11 mouse cellular contexts compared by ENCODE assay signal in genomic region chr12:112661327-112661605, GRCm38 (mm10). TPM values are rescaled to one million over a fixed set of nuclear protein-coding genes. Genes with fewer than 3 reads are reported as not detected.
DNase-seq lines count a peak whose midpoint lies in the region; ATAC-seq lines count a peak whose summit lies in the region.
"Had no signal": no experiment of that assay in that cellular context is flagged by ENCODE, and none has a peak within 500 bp of the region (broad histone marks: within the 10 kb centered on the region; RNA-seq: fewer than 3 reads in every experiment).

No protein-coding gene starts in this region.

- peaks cover 25% of the 10 kb centered on the region for H3K4me1 ChIP-seq in liver, embryonic 13.5 days (replicated peaks)
- H3K4me1 ChIP-seq in liver, embryonic 12.5 days: peaks cover 36% of the 10 kb centered on the region
- H3K4me1 ChIP-seq in forebrain, embryonic 15.5 days: peaks cover 62% of the 10 kb centered on the region
- H3K4me1 ChIP-seq in intestine, embryonic 15.5 days (replicated peaks): peaks cover 73% of the 10 kb centered on the region
- H3K4me1 ChIP-seq in neural tube, embryonic 13.5 days (replicated peaks): peaks cover 78% of the 10 kb centered on the region

- H3K4me3 ChIP-seq in liver, embryonic 13.5 days (replicated peaks): no peak overlapping the region
- no peak overlapping the region for H3K4me3 ChIP-seq in liver, embryonic 12.5 days
- H3K4me3 ChIP-seq in forebrain, embryonic 15.5 days: no peak overlapping the region
- H3K4me3 ChIP-seq in intestine, embryonic 15.5 days (replicated peaks): no peak overlapping the region
- H3K4me3 ChIP-seq in neural tube, embryonic 13.5 days: no peak overlapping the region

- 90% methylated on average over 3 of the region's 3 CpGs for WGBS in liver, embryonic 13.5 days (ENCODE audit: insufficient replicate concordance)
- WGBS in liver, embryonic 12.5 days (ENCODE audit: insufficient replicate concordance): 83% methylated on average over 3 of the region's 3 CpGs
- 58% methylated on average over 3 of the region's 3 CpGs for WGBS in forebrain, embryonic 15.5 days
- WGBS in intestine, embryonic 15.5 days: 70% methylated on average over 3 of the region's 3 CpGs
- 79% methylated on average over 3 of the region's 3 CpGs for WGBS in neural tube, embryonic 13.5 days

- no peak for DNase-seq in liver, embryonic 13.5 days
- DNase-seq in frontal cortex, postnatal 36 days (ENCODE audit: low spot score in 2 of 2): no peak
- no peak for DNase-seq in thymus, postnatal 4 days
- DNase-seq: cerebellum, adult 11 months; layer of hippocampus, adult 9-11 months had no signal

- H3K9ac ChIP-seq in liver, embryonic 13.5 days: no peak overlapping the region
- no peak overlapping the region for H3K9ac ChIP-seq in liver, embryonic 12.5 days
- no peak overlapping the region for H3K9ac ChIP-seq in forebrain, embryonic 15.5 days (replicated peaks)
- no peak overlapping the region for H3K9ac ChIP-seq in intestine, embryonic 15.5 days
- H3K9ac ChIP-seq in neural tube, embryonic 13.5 days: peak overlapping the region; percentile 48; the same call in 1 of the 2 replicates

- H3K4me2 ChIP-seq in liver, embryonic 13.5 days: no peak overlapping the region
- no peak overlapping the region for H3K4me2 ChIP-seq in liver, embryonic 12.5 days
- 0 out of 2 replicates have a peak overlapping the region, but pooled peaks have one; percentile 6 for H3K4me2 ChIP-seq in forebrain, embryonic 15.5 days (replicated peaks)
- peak overlapping the region; percentile 26 for H3K4me2 ChIP-seq in intestine, embryonic 15.5 days (replicated peaks)
- peak overlapping the region; percentile 30; the same call in 1 of the 2 replicates for H3K4me2 ChIP-seq in neural tube, embryonic 13.5 days

- peak overlapping the region; percentile 26 for H3K27ac ChIP-seq in liver, embryonic 13.5 days
- H3K27ac ChIP-seq in liver, embryonic 12.5 days: no peak overlapping the region
- peak overlapping the region; percentile 59 for H3K27ac ChIP-seq in forebrain, embryonic 15.5 days (replicated peaks)
- peak overlapping the region; percentile 88 for H3K27ac ChIP-seq in intestine, embryonic 15.5 days
- H3K27ac ChIP-seq in neural tube, embryonic 13.5 days (replicated peaks): peak overlapping the region; percentile 96
- H3K27ac ChIP-seq: macrophage had no signal

- H3K36me3 ChIP-seq in liver, embryonic 13.5 days: peaks cover 93% of the 10 kb centered on the region
- H3K36me3 ChIP-seq in liver, embryonic 12.5 days: peaks cover 100% of the 10 kb centered on the region
- H3K36me3 ChIP-seq in forebrain, embryonic 15.5 days: peaks cover 42% of the 10 kb centered on the region
- peaks cover 63% of the 10 kb centered on the region for H3K36me3 ChIP-seq in intestine, embryonic 15.5 days
- peaks cover 73% of the 10 kb centered on the region for H3K36me3 ChIP-seq in neural tube, embryonic 13.5 days

- no peak for ATAC-seq in liver, embryonic 13.5 days (ENCODE audit: low read depth)
- no peak for ATAC-seq in liver, embryonic 12.5 days
- ATAC-seq in forebrain, embryonic 15.5 days (replicated peaks): no peak
- no peak for ATAC-seq in intestine, embryonic 15.5 days
- ATAC-seq in neural tube, embryonic 13.5 days (ENCODE audit: low read depth): no peak
- no peak for ATAC-seq in erythroblast, adult 5-6 weeks (replicated peaks; ENCODE audit: low FRiP score, poor library complexity, severe bottlenecking)

- H3K27me3 ChIP-seq in liver, embryonic 13.5 days: no peaks in the 10 kb centered on the region
- no peaks in the 10 kb centered on the region for H3K27me3 ChIP-seq in liver, embryonic 12.5 days (replicated peaks)
- no peaks in the 10 kb centered on the region for H3K27me3 ChIP-seq in forebrain, embryonic 15.5 days
- no peaks in the 10 kb centered on the region for H3K27me3 ChIP-seq in intestine, embryonic 15.5 days (replicated peaks)
- H3K27me3 ChIP-seq in neural tube, embryonic 13.5 days: no peaks in the 10 kb centered on the region

- no peaks in the 10 kb centered on the region for H3K9me3 ChIP-seq in liver, embryonic 13.5 days (replicated peaks)
- no peaks in the 10 kb centered on the region for H3K9me3 ChIP-seq in liver, embryonic 12.5 days (replicated peaks)
- H3K9me3 ChIP-seq in forebrain, embryonic 15.5 days: no peaks in the 10 kb centered on the region
- no peaks in the 10 kb centered on the region for H3K9me3 ChIP-seq in intestine, embryonic 15.5 days
- no peaks in the 10 kb centered on the region for H3K9me3 ChIP-seq in neural tube, embryonic 13.5 days

RNA-seq across cellular contexts. Expression of gene Akt1, which starts 13.4 kb away (rescaled TPM):
- polyA plus RNA-seq in liver, embryonic 13.5 days (2015; fragmentation: Nextera tagmentation; extraction: Ambion mirVana): 13.8 and 17.9 TPM in 2 replicates
- polyA plus RNA-seq in liver, embryonic 12.5 days (2016; fragmentation: Nextera tagmentation; extraction: Ambion mirVana): 76.6 and 81.8 TPM in 2 replicates
- 79.1 and 147 TPM in 2 replicates for polyA plus RNA-seq in forebrain, embryonic 15.5 days (2015; fragmentation: Nextera tagmentation; extraction: Ambion mirVana)
- polyA plus RNA-seq in intestine, embryonic 15.5 days (2015; fragmentation: Nextera tagmentation; extraction: Ambion mirVana): 128 and 141 TPM in 2 replicates
- 73.4 and 101 TPM in 2 replicates for polyA plus RNA-seq in neural tube, embryonic 13.5 days (2015; fragmentation: Nextera tagmentation; extraction: Ambion mirVana)
- total RNA-seq in erythroblast, adult 5-6 weeks (2015; ENCODE audit: low replicate concordance): 20.9 and 30.7 TPM in 2 replicates
- 25.1 and 26.3 TPM in 2 replicates for total RNA-seq in erythroblast, adult 5-6 weeks (2017; ENCODE audit: low replicate concordance)

RNA-seq across cellular contexts. Expression of gene Siva1, which starts 16.8 kb away (rescaled TPM):
- polyA plus RNA-seq in liver, embryonic 13.5 days (2015; fragmentation: Nextera tagmentation; extraction: Ambion mirVana): 120 and 148 TPM in 2 replicates
- 126 and 137 TPM in 2 replicates for polyA plus RNA-seq in liver, embryonic 12.5 days (2016; fragmentation: Nextera tagmentation; extraction: Ambion mirVana)
- 77.2 and 91.2 TPM in 2 replicates for polyA plus RNA-seq in forebrain, embryonic 15.5 days (2015; fragmentation: Nextera tagmentation; extraction: Ambion mirVana)
- 183 and 225 TPM in 2 replicates for polyA plus RNA-seq in intestine, embryonic 15.5 days (2015; fragmentation: Nextera tagmentation; extraction: Ambion mirVana)
- 66.3 and 75.0 TPM in 2 replicates for polyA plus RNA-seq in neural tube, embryonic 13.5 days (2015; fragmentation: Nextera tagmentation; extraction: Ambion mirVana)
- total RNA-seq in erythroblast, adult 5-6 weeks (2015; ENCODE audit: low replicate concordance): 45.0 and 45.4 TPM in 2 replicates
- total RNA-seq in erythroblast, adult 5-6 weeks (2017; ENCODE audit: low replicate concordance): 65.9 and 114 TPM in 2 replicates

RNA-seq across cellular contexts. Expression of gene Zbtb42, which starts 17.4 kb away (rescaled TPM):
- polyA plus RNA-seq in liver, embryonic 13.5 days (2015; fragmentation: Nextera tagmentation; extraction: Ambion mirVana): 0.40 and 0.71 TPM in 2 replicates
- polyA plus RNA-seq in liver, embryonic 12.5 days (2016; fragmentation: Nextera tagmentation; extraction: Ambion mirVana): 1.0 and 1.2 TPM in 2 replicates
- polyA plus RNA-seq in forebrain, embryonic 15.5 days (2015; fragmentation: Nextera tagmentation; extraction: Ambion mirVana): 0.98 TPM in 2 replicates
- 7.5 and 10.3 TPM in 2 replicates for polyA plus RNA-seq in intestine, embryonic 15.5 days (2015; fragmentation: Nextera tagmentation; extraction: Ambion mirVana)
- polyA plus RNA-seq in neural tube, embryonic 13.5 days (2015; fragmentation: Nextera tagmentation; extraction: Ambion mirVana): 2.1 TPM in 2 replicates
- total RNA-seq in erythroblast, adult 5-6 weeks (2015; ENCODE audit: low replicate concordance): 2.3 TPM in 1 of 2 replicates, not detected in the other
- total RNA-seq in erythroblast, adult 5-6 weeks (2017; ENCODE audit: low replicate concordance): 0.42 and 1.2 TPM in 2 replicates

RNA-seq across cellular contexts. Expression of gene Adssl1, which starts 41.4 kb away (rescaled TPM):
- polyA plus RNA-seq in liver, embryonic 13.5 days (2015; fragmentation: Nextera tagmentation; extraction: Ambion mirVana): 6.7 and 7.5 TPM in 2 replicates
- 5.2 and 5.6 TPM in 2 replicates for polyA plus RNA-seq in liver, embryonic 12.5 days (2016; fragmentation: Nextera tagmentation; extraction: Ambion mirVana)
- polyA plus RNA-seq in forebrain, embryonic 15.5 days (2015; fragmentation: Nextera tagmentation; extraction: Ambion mirVana): 2.0 and 2.2 TPM in 2 replicates
- 2.1 and 2.8 TPM in 2 replicates for polyA plus RNA-seq in intestine, embryonic 15.5 days (2015; fragmentation: Nextera tagmentation; extraction: Ambion mirVana)
- polyA plus RNA-seq in neural tube, embryonic 13.5 days (2015; fragmentation: Nextera tagmentation; extraction: Ambion mirVana): 3.2 and 3.6 TPM in 2 replicates
- 20.5 and 32.3 TPM in 2 replicates for total RNA-seq in erythroblast, adult 5-6 weeks (2015; ENCODE audit: low replicate concordance)
- 23.8 and 24.4 TPM in 2 replicates for total RNA-seq in erythroblast, adult 5-6 weeks (2017; ENCODE audit: low replicate concordance)

RNA-seq across cellular contexts. Expression of gene Cep170b, which starts 59.0 kb away (rescaled TPM):
- 2.5 and 2.9 TPM in 2 replicates for polyA plus RNA-seq in liver, embryonic 13.5 days (2015; fragmentation: Nextera tagmentation; extraction: Ambion mirVana)
- 5.0 and 5.2 TPM in 2 replicates for polyA plus RNA-seq in liver, embryonic 12.5 days (2016; fragmentation: Nextera tagmentation; extraction: Ambion mirVana)
- 24.0 and 27.0 TPM in 2 replicates for polyA plus RNA-seq in forebrain, embryonic 15.5 days (2015; fragmentation: Nextera tagmentation; extraction: Ambion mirVana)
- 20.1 and 22.4 TPM in 2 replicates for polyA plus RNA-seq in intestine, embryonic 15.5 days (2015; fragmentation: Nextera tagmentation; extraction: Ambion mirVana)
- polyA plus RNA-seq in neural tube, embryonic 13.5 days (2015; fragmentation: Nextera tagmentation; extraction: Ambion mirVana): 23.7 and 26.9 TPM in 2 replicates
- total RNA-seq in erythroblast, adult 5-6 weeks (2015; ENCODE audit: low replicate concordance): not detected in 2 replicates
- 0.51 TPM in 1 of 2 replicates, not detected in the other for total RNA-seq in erythroblast, adult 5-6 weeks (2017; ENCODE audit: low replicate concordance)

Comparison
In these comparisons a context has a peak if more than half of its experiments do, and no peak if none do; other contexts are left out.
1. H3K4me2 ChIP-seq: peak in forebrain, embryonic 15.5 days (single experiment), intestine, embryonic 15.5 days (single experiment) and neural tube, embryonic 13.5 days (single experiment); none in liver, embryonic 13.5 days (single experiment) and liver, embryonic 12.5 days (single experiment).